Mouse (Mus musculus) forebrain, embryonic 16.5 days (tissue): ENCODE measurements at regions not wholly inside any gene's neighbourhood (a gene's known extent, or its start where the extent isn't known, plus 50 kb on each side); places are given as distances from the start of the nearest gene placed in this dataset.

Experiments used
- ATAC-seq: fragments of 200-750 bp; cut with Nextera tagmentation; 2 replicates; pipeline ENCODE4 v1.8.0; 2017; ENCODE audit warnings: mild to moderate bottlenecking, moderate library complexity
- H3K27ac ChIP-seq: fragments of 300-500 bp; sonication (generic); 2 replicates; pipeline ENCODE4 v1.5.1; 2014; ENCODE audit warnings: low read length, control low read depth
- H3K27me3 ChIP-seq: fragments of 300-500 bp; sonication (generic); replicated peaks from 2 replicates; pipeline ENCODE4 v1.6.1; 2014; ENCODE audit warnings: low read length; ENCODE audit not compliant: control insufficient read depth, insufficient read depth
- H3K36me3 ChIP-seq: fragments of 300-500 bp; sonication (generic); 2 replicates; pipeline ENCODE4 v1.6.1; 2014; ENCODE audit not compliant: control insufficient read depth, insufficient read depth
- H3K4me1 ChIP-seq: fragments of 300-500 bp; sonication (generic); replicated peaks from 2 replicates; pipeline ENCODE4 v1.6.1; 2014; ENCODE audit warnings: low read length; ENCODE audit not compliant: control insufficient read depth, insufficient read depth
- H3K4me2 ChIP-seq: fragments of 300-500 bp; sonication (generic); 2 replicates; pipeline ENCODE4 v1.6.1; 2014; ENCODE audit warnings: mild to moderate bottlenecking, low read length, control low read depth
- H3K4me3 ChIP-seq: fragments of 300-500 bp; sonication (generic); replicated peaks from 2 replicates; pipeline ENCODE4 v1.5.1; 2014; ENCODE audit warnings: mild to moderate bottlenecking, low read length, control low read depth
- H3K9ac ChIP-seq: fragments of 300-500 bp; sonication (generic); replicated peaks from 2 replicates; pipeline ENCODE4 v1.6.1; 2014; ENCODE audit warnings: low read depth, low read length, control low read depth
- H3K9me3 ChIP-seq: fragments of 300-500 bp; sonication (generic); 2 replicates; pipeline ENCODE4 v1.6.1; 2016; ENCODE audit warnings: low read length; ENCODE audit not compliant: control insufficient read depth
- WGBS: fragments of 180-500 bp; shearing (Covaris S2); extraction: QIAGEN DNeasy Blood & Tissue Kit; methylation state at CpG from one replicate; pipeline ENCODE4 v1.1.7; 2014; 5-methylcytosine and 5-hydroxymethylcytosine counted together

DNA sequence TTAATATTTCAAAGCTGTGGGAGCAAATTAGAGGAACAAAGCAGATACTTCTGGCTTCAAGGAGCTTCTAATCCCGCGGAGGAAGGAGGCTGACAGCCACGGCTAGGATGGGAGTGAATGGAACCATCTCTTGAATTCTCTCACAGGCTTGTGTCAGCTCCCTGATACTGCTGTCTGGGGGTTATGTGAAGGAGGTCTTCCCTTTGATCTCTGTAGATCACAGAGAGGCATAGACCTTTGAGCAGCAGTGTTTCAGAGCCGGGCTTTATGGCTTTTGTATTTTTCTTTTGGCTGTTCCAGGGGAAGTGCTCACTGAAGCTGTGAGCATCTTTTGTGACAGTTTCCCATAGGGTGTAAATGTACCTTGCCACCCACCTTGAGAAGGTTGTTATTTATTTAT lies 132.2 kb downstream of the Slc4a3 start:
- no peaks in the 10 kb centered on the region for H3K36me3 ChIP-seq
- 25% methylated on average over 4 of the region's 4 CpGs for WGBS
- no peak overlapping the region for H3K4me3 ChIP-seq
- peaks cover 5% of the 10 kb centered on the region for H3K9me3 ChIP-seq
- no peak overlapping the region for H3K27ac ChIP-seq
- peaks cover 8% of the 10 kb centered on the region for H3K4me1 ChIP-seq
- H3K4me2 ChIP-seq, result no peak overlapping the region
- no peak for ATAC-seq
- no peak overlapping the region for H3K9ac ChIP-seq
- H3K27me3 ChIP-seq, result no peaks in the 10 kb centered on the region

GRCm38 (mm10) chr1:75680366-75680765 lies 134.3 kb downstream of the Slc4a3 start:
- ATAC-seq, result peak; percentile 89
- no peaks in the 10 kb centered on the region for H3K27me3 ChIP-seq
- H3K9ac ChIP-seq, result no peak overlapping the region
- 0 out of 2 replicates have a peak overlapping the region, but pooled peaks have one; percentile 42 for H3K27ac ChIP-seq
- no peak overlapping the region for H3K4me2 ChIP-seq
- H3K9me3 ChIP-seq, result peaks cover 5% of the 10 kb centered on the region
- H3K4me3 ChIP-seq, result no peak overlapping the region
- WGBS, result 4% methylated on average over 10 of the region's 10 CpGs
- H3K4me1 ChIP-seq, result peaks cover 8% of the 10 kb centered on the region
- no peaks in the 10 kb centered on the region for H3K36me3 ChIP-seq

GRCm38 (mm10) chr1:75681913-75682312 lies 135.8 kb downstream of the Slc4a3 start:
- H3K4me2 ChIP-seq, result no peak overlapping the region
- no peak overlapping the region for H3K27ac ChIP-seq
- H3K9ac ChIP-seq, result no peak overlapping the region
- peaks cover 5% of the 10 kb centered on the region for H3K9me3 ChIP-seq
- H3K27me3 ChIP-seq, result no peaks in the 10 kb centered on the region
- no peak for ATAC-seq
- H3K4me1 ChIP-seq, result peaks cover 8% of the 10 kb centered on the region
- 93% methylated on average over 5 of the region's 5 CpGs for WGBS
- no peak overlapping the region for H3K4me3 ChIP-seq
- H3K36me3 ChIP-seq, result no peaks in the 10 kb centered on the region

DNA sequence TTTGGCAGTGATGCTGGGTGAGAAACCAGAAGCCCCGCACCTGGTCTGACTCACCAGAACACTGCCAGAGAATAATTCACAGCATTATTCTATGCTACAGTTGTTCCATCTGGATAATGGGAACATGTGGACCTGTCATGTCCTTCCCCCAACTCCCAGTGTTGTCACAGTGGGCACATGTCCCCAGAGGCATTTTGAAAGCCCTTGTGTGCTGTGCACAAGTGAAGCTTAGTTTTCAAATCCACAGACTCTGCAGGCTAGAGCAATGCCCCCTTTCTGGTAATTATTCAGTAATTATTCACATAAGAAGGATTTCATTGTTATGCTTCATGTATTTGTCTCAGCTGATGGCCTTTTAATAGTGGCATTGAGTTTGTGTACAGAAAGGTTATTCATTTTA lies 146.7 kb downstream of the Slc4a3 start:
- no peak overlapping the region for H3K4me3 ChIP-seq
- ATAC-seq, result peak; percentile 93
- peak overlapping the region; percentile 14; the same call in 1 of the 2 replicates for H3K27ac ChIP-seq
- H3K9me3 ChIP-seq, result no peaks in the 10 kb centered on the region
- H3K27me3 ChIP-seq, result no peaks in the 10 kb centered on the region; the same call in none of the 2 replicates
- no peak overlapping the region for H3K9ac ChIP-seq
- H3K36me3 ChIP-seq, result no peaks in the 10 kb centered on the region
- H3K4me2 ChIP-seq, result no peak overlapping the region
- 25% methylated on average over 1 of the region's 1 CpGs for WGBS
- H3K4me1 ChIP-seq, result peaks cover 11% of the 10 kb centered on the region

- Histone ChIP-seq H3K9me3 (no peaks in the 10 kb centered on the region), H3K27me3 (no peaks in the 10 kb centered on the region; the same call in none of the 2 replicates), H3K4me2 (no peak overlapping the region), H3K4me1 (peaks cover 11% of the 10 kb centered on the region), H3K4me3 (no peak overlapping the region), H3K36me3 (no peaks in the 10 kb centered on the region), H3K27ac (0 out of 2 replicates have a peak overlapping the region, but pooled peaks have one; percentile 12), H3K9ac (no peak overlapping the region)
- WGBS, result 10% methylated on average over 12 of the region's 12 CpGs
- peak; percentile 93 for ATAC-seq
Observed at GRCm38 (mm10) chr1:75693231-75693914, 147.3 kb downstream of the Slc4a3 start.

GRCm38 (mm10) chr1:75704832-75705650 lies 159.0 kb downstream of the Slc4a3 start:
- Histone ChIP-seq H3K4me1 (peaks cover 14% of the 10 kb centered on the region), H3K27ac (peak overlapping the region; percentile 31; the same call in 1 of the 2 replicates), H3K4me3 (peak overlapping the region; percentile 25), H3K9me3 (no peaks in the 10 kb centered on the region), H3K27me3 (no peaks in the 10 kb centered on the region), H3K4me2 (peak overlapping the region; percentile 52), H3K9ac (peak overlapping the region; percentile 43; the same call in 1 of the 2 replicates), H3K36me3 (no peaks in the 10 kb centered on the region)
- ATAC-seq, result peak; percentile 83
- WGBS, result 10% methylated on average over 24 of the region's 24 CpGs

- 80% methylated on average over 9 of the region's 9 CpGs for WGBS
- H3K4me1 ChIP-seq, result peaks cover 14% of the 10 kb centered on the region
- no peak overlapping the region for H3K27ac ChIP-seq
- no peak overlapping the region for H3K4me3 ChIP-seq
- H3K9ac ChIP-seq, result no peak overlapping the region
- H3K36me3 ChIP-seq, result no peaks in the 10 kb centered on the region
- H3K9me3 ChIP-seq, result no peaks in the 10 kb centered on the region
- ATAC-seq, result no peak
- H3K4me2 ChIP-seq, result no peak overlapping the region
- no peaks in the 10 kb centered on the region for H3K27me3 ChIP-seq
Observed at GRCm38 (mm10) chr1:75706126-75706525, 160.1 kb downstream of the Slc4a3 start.

DNA sequence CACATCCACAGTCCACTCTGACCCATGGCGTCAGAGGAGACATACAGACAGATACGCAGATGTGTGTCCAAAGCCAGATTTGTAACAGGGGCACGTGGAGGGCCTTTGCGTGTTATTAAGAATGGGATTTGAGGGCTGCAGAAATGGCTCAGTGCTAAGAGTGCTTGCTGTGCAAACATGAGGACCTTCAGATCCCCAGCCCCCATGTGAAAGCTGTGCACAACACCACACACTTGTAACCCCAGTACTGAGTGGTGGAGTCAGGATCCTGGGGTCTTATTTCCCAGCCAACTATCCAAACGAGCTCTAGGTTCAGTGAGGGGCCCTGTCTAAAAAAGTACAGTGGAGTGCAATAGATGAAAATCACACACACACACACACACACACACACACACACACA lies 177.4 kb downstream of the Slc4a3 start:
- H3K4me2 ChIP-seq, result no peak overlapping the region
- H3K27me3 ChIP-seq, result no peaks in the 10 kb centered on the region
- H3K9ac ChIP-seq, result no peak overlapping the region
- H3K27ac ChIP-seq, result no peak overlapping the region
- H3K4me1 ChIP-seq, result peaks cover 7% of the 10 kb centered on the region
- no peak for ATAC-seq
- no peaks in the 10 kb centered on the region for H3K36me3 ChIP-seq
- no peak overlapping the region for H3K4me3 ChIP-seq
- H3K9me3 ChIP-seq, result no peaks in the 10 kb centered on the region
- WGBS, result 85% methylated on average over 5 of the region's 5 CpGs

- 12% methylated on average over 2 of the region's 2 CpGs for WGBS
Observed at GRCm38 (mm10) chr1:75725329-75725728, 179.3 kb downstream of the Slc4a3 start.

More at GRCm38 (mm10) chr1:75725329-75725728, 179.3 kb downstream of the Slc4a3 start:
- Histone ChIP-seq H3K4me1 (peaks cover 7% of the 10 kb centered on the region), H3K27me3 (no peaks in the 10 kb centered on the region), H3K9me3 (no peaks in the 10 kb centered on the region), H3K4me2 (no peak overlapping the region), H3K4me3 (no peak overlapping the region), H3K9ac (no peak overlapping the region), H3K36me3 (no peaks in the 10 kb centered on the region), H3K27ac (0 out of 2 replicates have a peak overlapping the region, but pooled peaks have one; percentile 51)
- peak; percentile 94 for ATAC-seq
